Mouse (Mus musculus) ES-Bruce4 (cell line): ENCODE measurements around the gene Sstr4. TPM values are rescaled to one million over a fixed set of nuclear protein-coding genes. Genes with fewer than 3 reads are reported as not detected.

Experiments
- H3K27ac ChIP-seq: 2 replicates; pipeline ENCODE4 v1.5.1; 2012; ENCODE audit warnings: low read length, inconsistent platforms; ENCODE audit not compliant: insufficient read depth
- H3K27me3 ChIP-seq: 2 replicates; pipeline ENCODE4 v1.6.1; 2012; ENCODE audit warnings: mild to moderate bottlenecking, low read length, inconsistent platforms; ENCODE audit not compliant: control insufficient read depth, poor library complexity, insufficient read depth, severe bottlenecking
- H3K36me3 ChIP-seq: 2 replicates; pipeline ENCODE4 v1.6.1; 2012; ENCODE audit warnings: inconsistent platforms, mild to moderate bottlenecking, low read length, moderate library complexity; ENCODE audit not compliant: control insufficient read depth, poor library complexity, insufficient read depth, severe bottlenecking
- H3K4me1 ChIP-seq: one replicate; pipeline ENCODE4 v1.8.1; 2011; ENCODE audit warnings: low read length; ENCODE audit not compliant: control insufficient read depth, insufficient read depth
- H3K4me3 ChIP-seq: 2 replicates; pipeline ENCODE4 v1.5.1; 2011; ENCODE audit warnings: low read depth, mild to moderate bottlenecking, low read length
- H3K9ac ChIP-seq: 2 replicates; pipeline ENCODE4 v1.6.1; 2012; ENCODE audit warnings: low read depth, mild to moderate bottlenecking, inconsistent platforms; ENCODE audit not compliant: poor library complexity, severe bottlenecking
- H3K9me3 ChIP-seq: replicated peaks from 2 replicates; pipeline ENCODE4 v1.6.1; 2012; ENCODE audit warnings: mild to moderate bottlenecking, low read length, inconsistent platforms; ENCODE audit not compliant: control insufficient read depth, poor library complexity, insufficient read depth, severe bottlenecking
- CTCF ChIP-seq: IDR thresholded peaks from one replicate; pipeline ENCODE4 v1.8.1; 2011; ENCODE audit warnings: low read depth, low read length
- EP300 ChIP-seq: IDR thresholded peaks from 2 replicates; pipeline ENCODE4 v1.6.1; 2011; ENCODE audit warnings: low read depth, low read length; ENCODE audit not compliant: insufficient read depth
- POLR2A ChIP-seq: IDR thresholded peaks from one replicate; pipeline ENCODE4 v1.8.1; 2011; ENCODE audit warnings: low read length; ENCODE audit not compliant: insufficient read depth
- polyA plus RNA-seq: library from polyadenylated mRNA; stranded (reverse); fragments of >200 nt; gene quantifications from 2 replicates; pipeline ENCODE4 v1.2.4, GENCODE M21; 2011; ENCODE audit warnings: low read depth; ENCODE audit not compliant: missing spikeins, insufficient read depth, insufficient read length

Sstr4 gene
- polyA plus RNA-seq, 1 experiment: not detected

DNA sequence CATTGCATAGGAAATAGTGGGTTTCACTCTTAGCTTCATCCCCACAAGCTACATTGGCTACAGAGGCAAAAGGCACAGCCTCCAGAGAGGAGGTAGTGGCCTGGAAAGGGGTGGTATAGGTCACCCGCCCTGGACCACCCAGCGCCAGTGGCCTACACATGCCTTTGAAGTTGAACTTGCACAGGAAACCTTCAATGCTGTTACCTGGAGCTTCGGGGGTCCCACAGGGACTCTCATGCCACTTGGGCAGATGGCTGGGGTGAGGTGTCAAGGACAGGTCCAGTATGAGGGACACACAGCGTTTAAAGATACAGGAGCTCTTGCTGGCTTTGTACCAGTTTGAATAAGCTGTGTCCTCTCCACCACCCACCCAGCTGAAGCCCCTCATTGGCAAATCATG is 47.6 kb downstream of the Sstr4 start:
- no peaks in the 10 kb centered on the region for H3K4me1 ChIP-seq
- H3K27ac ChIP-seq: no peak overlapping the region
- H3K4me3 ChIP-seq: no peak overlapping the region
- H3K27me3 ChIP-seq: no peaks in the 10 kb centered on the region; the same call in 1 of the 2 replicates
- H3K9ac ChIP-seq: no peak overlapping the region
- H3K36me3 ChIP-seq: no peaks in the 10 kb centered on the region
- TF ChIP-seq CTCF: no peak
- no peak for TF ChIP-seq POLR2A
- no peak for TF ChIP-seq EP300
- no peaks in the 10 kb centered on the region for H3K9me3 ChIP-seq

DNA sequence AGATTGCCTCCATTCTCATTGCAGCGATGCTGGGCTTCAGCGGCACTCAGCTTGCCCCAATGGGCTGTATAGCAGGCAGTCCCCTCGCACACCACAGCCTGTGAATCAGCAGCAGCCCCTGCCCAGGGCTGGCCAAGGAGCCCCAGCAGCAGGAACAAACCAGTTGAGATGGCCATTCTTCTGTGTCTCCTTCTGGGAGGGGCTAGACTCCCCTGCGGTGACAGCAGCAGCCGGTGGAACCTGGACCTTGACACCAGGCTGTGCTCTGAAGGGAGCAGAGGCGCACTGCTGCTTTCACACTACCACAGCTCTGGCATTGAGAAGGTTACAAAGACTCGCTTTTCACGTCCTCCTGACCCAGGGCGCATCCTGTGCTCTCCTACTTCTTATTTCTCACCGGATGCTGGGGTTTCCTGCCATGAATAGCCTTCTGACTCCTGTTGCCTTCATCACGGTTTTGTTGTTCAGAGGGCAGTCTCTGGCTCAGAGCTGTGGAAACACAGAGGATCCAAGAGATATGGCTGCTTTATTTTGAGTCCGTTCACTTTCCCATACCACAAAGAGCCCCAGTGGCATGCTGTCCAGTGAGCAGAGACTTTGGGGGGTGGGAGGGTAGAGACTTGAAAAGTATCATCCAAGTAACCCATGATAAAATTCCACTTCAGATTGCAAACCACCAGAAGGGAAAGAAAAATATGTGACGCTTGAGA is 48.3 kb downstream of the Sstr4 start, which contains the start of gene Cd93:
TSS of gene Cd93 (minus strand) at position 315 of the 710 bp plus-strand sequence.
- Histone ChIP-seq H3K9ac (no peak within 1 kb of the TSS), H3K4me3 (no peak within 1 kb of the TSS), H3K27ac (no peak within 1 kb of the TSS), H3K27me3 (no peaks in the 10 kb centered on the region; the same call in 1 of the 2 replicates), H3K9me3 (no peaks in the 10 kb centered on the region), H3K4me1 (no peaks in the 10 kb centered on the region), H3K36me3 (no peaks in the 10 kb centered on the region)
- no peak for TF ChIP-seq CTCF
- no peak for TF ChIP-seq POLR2A
- TF ChIP-seq EP300: no peak

DNA sequence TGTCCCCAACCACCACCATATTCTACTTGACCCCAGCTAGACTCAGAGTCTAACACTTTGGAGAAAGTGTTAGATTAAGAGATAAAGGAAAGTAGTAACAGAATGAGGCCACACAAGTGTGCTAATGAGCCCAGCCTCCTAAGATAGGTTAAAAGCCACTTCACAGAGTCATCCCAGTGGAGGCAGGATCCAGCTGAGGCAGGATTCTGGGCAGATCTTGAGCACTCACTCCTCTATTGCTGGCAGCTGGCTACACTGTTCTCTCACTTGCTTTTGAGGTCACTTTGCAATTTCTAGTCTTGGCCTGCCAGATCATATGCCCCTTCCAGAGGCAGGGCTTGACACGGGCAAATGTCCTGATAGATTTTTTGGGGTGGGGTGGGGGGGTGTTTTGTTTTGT is 49.3 kb downstream of the Sstr4 start:
- no peak for TF ChIP-seq CTCF
- TF ChIP-seq POLR2A: no peak
- TF ChIP-seq EP300: no peak
- no peaks in the 10 kb centered on the region for H3K4me1 ChIP-seq
- no peaks in the 10 kb centered on the region for H3K36me3 ChIP-seq
- no peak overlapping the region for H3K4me3 ChIP-seq
- H3K9ac ChIP-seq: no peak overlapping the region
- no peaks in the 10 kb centered on the region; the same call in 1 of the 2 replicates for H3K27me3 ChIP-seq
- H3K27ac ChIP-seq: no peak overlapping the region
- H3K9me3 ChIP-seq: no peaks in the 10 kb centered on the region

DNA sequence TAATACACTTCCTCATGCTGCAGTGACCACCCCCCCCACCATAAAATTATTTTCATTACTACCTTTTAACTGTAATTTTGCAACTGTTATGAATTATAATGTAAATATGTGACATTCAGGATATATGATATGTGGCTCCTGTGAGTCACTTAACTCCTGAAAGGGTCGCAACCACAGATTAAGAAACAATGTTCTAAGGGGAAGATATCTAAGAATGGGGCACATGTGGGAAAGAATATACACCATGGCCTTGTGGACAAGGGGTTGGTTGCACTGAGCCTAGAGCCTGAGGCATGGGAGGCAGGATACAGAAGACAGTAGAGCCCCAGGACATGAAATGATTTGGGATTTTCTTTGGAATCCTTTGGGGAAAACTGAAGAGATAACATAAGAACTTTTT is 50.5 kb downstream of the Sstr4 start:
- H3K36me3 ChIP-seq: no peaks in the 10 kb centered on the region

More for the DNA sequence above, 50.5 kb downstream of the Sstr4 start:
- no peak overlapping the region for H3K4me3 ChIP-seq
- no peak for TF ChIP-seq POLR2A
- no peak for TF ChIP-seq EP300
- TF ChIP-seq CTCF: no peak
- peaks cover 1% of the 10 kb centered on the region; the same call in 1 of the 2 replicates for H3K27me3 ChIP-seq
- H3K9me3 ChIP-seq: no peaks in the 10 kb centered on the region
- H3K27ac ChIP-seq: no peak overlapping the region
- H3K4me1 ChIP-seq: no peaks in the 10 kb centered on the region
- no peak overlapping the region for H3K9ac ChIP-seq

Other genes starting within 250 kb of the Sstr4 start
- gene Thbd, start 12.8 kb downstream of the Sstr4 start, polyA plus RNA-seq: 1.2 and 1.5 TPM in 2 replicates
- gene Cd93, start 48.2 kb downstream of the Sstr4 start, polyA plus RNA-seq: 0.15 TPM in 1 of 2 replicates, not detected in the other